In genomic region chr19:31663437-31664158, GRCm38 (mm10) we compare ENCODE assay signal across 8 mouse cellular contexts.
DNase-seq lines count a peak whose midpoint lies in the region; ATAC-seq and TF ChIP-seq lines count a peak whose summit lies in the region.

No protein-coding gene starts in this region.

- 6% methylated on average over 39 of the region's 39 CpGs for WGBS in lung, embryonic 14.5 days
- WGBS in heart, embryonic 15.5 days = 12% methylated on average over 39 of the region's 39 CpGs
- 4% methylated on average over 39 of the region's 39 CpGs for WGBS in midbrain, embryonic 14.5 days

- no peak for TF ChIP-seq CTCF in lung, embryonic 14.5 days (IDR thresholded peaks at IDR 0.05; ENCODE audit: low read depth)

- no peaks in the 10 kb centered on the region for H3K36me3 ChIP-seq in lung, embryonic 14.5 days (ENCODE audit: insufficient read depth)
- H3K36me3 ChIP-seq in heart, embryonic 15.5 days = no peaks in the 10 kb centered on the region
- no peaks in the 10 kb centered on the region for H3K36me3 ChIP-seq in midbrain, embryonic 14.5 days (ENCODE audit: control insufficient read depth, insufficient read depth, low read length)

- no peaks in the 10 kb centered on the region; the same call in 1 of the 2 replicates for H3K27me3 ChIP-seq in lung, embryonic 14.5 days (ENCODE audit: insufficient read depth, low read length)
- H3K27me3 ChIP-seq in heart, embryonic 15.5 days = no peaks in the 10 kb centered on the region
- H3K27me3 ChIP-seq in midbrain, embryonic 14.5 days (ENCODE audit: control insufficient read depth, insufficient read depth, low read length) = peaks cover 5% of the 10 kb centered on the region; the same call in 1 of the 2 replicates

- peak overlapping the region; percentile 21; the same call in 1 of the 2 replicates for H3K27ac ChIP-seq in lung, embryonic 14.5 days (ENCODE audit: low read depth)
- H3K27ac ChIP-seq in heart, embryonic 15.5 days = 0 out of 2 replicates have a peak overlapping the region, but pooled peaks have one; percentile 41
- H3K27ac ChIP-seq in midbrain, embryonic 14.5 days (replicated peaks; ENCODE audit: low read depth, low read length) = peak overlapping the region; percentile 74

- H3K4me3 ChIP-seq in lung, embryonic 14.5 days (ENCODE audit: low read depth, low read length) = peak overlapping the region; percentile 51
- H3K4me3 ChIP-seq in heart, embryonic 15.5 days = peak overlapping the region; percentile 76
- H3K4me3 ChIP-seq in midbrain, embryonic 14.5 days (replicated peaks; ENCODE audit: low read depth, low read length) = peak overlapping the region; percentile 47

- ATAC-seq in lung, embryonic 14.5 days (ENCODE audit: insufficient read depth) = peak; percentile 72
- ATAC-seq in heart, embryonic 15.5 days (replicated peaks; ENCODE audit: insufficient number of reproducible peaks, insufficient read depth, low FRiP score, low read depth) = peak; percentile 35; the same call in 1 of the 2 replicates
- ATAC-seq in midbrain, embryonic 14.5 days (ENCODE audit: low FRiP score, low TSS enrichment) = peak; percentile 85
- ATAC-seq in activated CD4-positive, CD25-positive, alpha-beta regulatory T cell, adult 4 months = no peak
- no peak for ATAC-seq in inflammation-experienced regulatory T-cells, adult 6 months

- peak overlapping the region; percentile 97 for H3K4me2 ChIP-seq in lung, embryonic 14.5 days
- H3K4me2 ChIP-seq in heart, embryonic 15.5 days = peak overlapping the region; percentile 94
- H3K4me2 ChIP-seq in midbrain, embryonic 14.5 days (ENCODE audit: low read length) = peak overlapping the region; percentile 97

- peaks cover 6% of the 10 kb centered on the region; the same call in 1 of the 2 replicates for H3K4me1 ChIP-seq in lung, embryonic 14.5 days (ENCODE audit: insufficient read depth)
- peaks cover 10% of the 10 kb centered on the region for H3K4me1 ChIP-seq in heart, embryonic 15.5 days (replicated peaks)
- peaks cover 16% of the 10 kb centered on the region for H3K4me1 ChIP-seq in midbrain, embryonic 14.5 days (ENCODE audit: control insufficient read depth, insufficient read depth, low read length)

- peak; percentile 51 for DNase-seq in lung, embryonic 14.5 days
- no peak for DNase-seq in lung, postnatal 25 days (ENCODE audit: low spot score)
- peak; percentile 69 for DNase-seq in embryo, embryonic 9.5 days (ENCODE audit: extremely low spot score)
- peak; percentile 14 to 20 for DNase-seq in left cerebral cortex, postnatal 14 days (ENCODE audit: low spot score in 2 of 2)
- DNase-seq in midbrain, embryonic 14.5 days = peak; percentile 73

- intact Hi-C loops in left cerebral cortex, postnatal 14 days (cut with DNase I) = no loop called here

- H3K9ac ChIP-seq in lung, embryonic 14.5 days = peak overlapping the region; percentile 58
- H3K9ac ChIP-seq in heart, embryonic 15.5 days = peak overlapping the region; percentile 60
- H3K9ac ChIP-seq in midbrain, embryonic 14.5 days (replicated peaks; ENCODE audit: low read length) = peak overlapping the region; percentile 66

- no peaks in the 10 kb centered on the region for H3K9me3 ChIP-seq in lung, embryonic 14.5 days (ENCODE audit: low read depth, low read length)
- H3K9me3 ChIP-seq in heart, embryonic 15.5 days (replicated peaks) = no peaks in the 10 kb centered on the region
- no peaks in the 10 kb centered on the region for H3K9me3 ChIP-seq in midbrain, embryonic 14.5 days (ENCODE audit: control insufficient read depth, low read length)

Comparison
In these comparisons a context has a peak if more than half of its experiments do, and no peak if none do; other contexts are left out.
1. ATAC-seq: peak in lung, embryonic 14.5 days (single experiment), heart, embryonic 15.5 days (single experiment) and midbrain, embryonic 14.5 days (single experiment); none in activated CD4-positive, CD25-positive, alpha-beta regulatory T cell, adult 4 months (single experiment) and inflammation-experienced regulatory T-cells, adult 6 months (single experiment).
2. H3K27ac ChIP-seq: peak in every context shown above with its lines; median percentile 74 in midbrain, embryonic 14.5 days; 41 in heart, embryonic 15.5 days; 21 in lung, embryonic 14.5 days.
3. Peak in every context shown above with its lines, with median percentiles within 50 percentile points of each other: H3K4me2 ChIP-seq, H3K4me3 ChIP-seq and H3K9ac ChIP-seq.